Mouse (Mus musculus): Measurements from ENCODE around the gene Avil.

The Avil gene

DNA sequence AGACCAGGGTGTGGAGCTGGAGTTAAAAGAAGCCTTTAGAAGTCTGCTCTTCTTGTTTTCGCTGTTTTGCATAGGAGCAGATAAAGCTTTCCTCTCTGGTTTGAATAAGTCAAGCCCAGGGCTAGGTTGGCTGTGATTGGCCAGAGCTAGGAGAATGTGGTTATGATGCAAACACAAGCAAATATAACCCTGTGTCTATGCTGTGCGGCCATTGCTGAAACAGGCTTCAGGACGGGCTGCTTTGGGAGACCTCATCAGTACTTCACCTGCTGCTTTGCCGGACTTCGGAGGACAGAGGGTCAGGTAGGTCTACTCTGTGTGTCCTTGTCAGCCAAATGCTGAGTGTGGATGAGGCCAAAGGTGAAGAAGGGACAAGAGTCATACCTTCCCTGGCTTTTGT lies at the start of gene Avil:
Gene Avil (plus strand): TSS at position 181 of the 400 bp plus-strand sequence.
- DNase-seq (ENCODE audit: low spot score in 2 of 2) = no peak

DNA sequence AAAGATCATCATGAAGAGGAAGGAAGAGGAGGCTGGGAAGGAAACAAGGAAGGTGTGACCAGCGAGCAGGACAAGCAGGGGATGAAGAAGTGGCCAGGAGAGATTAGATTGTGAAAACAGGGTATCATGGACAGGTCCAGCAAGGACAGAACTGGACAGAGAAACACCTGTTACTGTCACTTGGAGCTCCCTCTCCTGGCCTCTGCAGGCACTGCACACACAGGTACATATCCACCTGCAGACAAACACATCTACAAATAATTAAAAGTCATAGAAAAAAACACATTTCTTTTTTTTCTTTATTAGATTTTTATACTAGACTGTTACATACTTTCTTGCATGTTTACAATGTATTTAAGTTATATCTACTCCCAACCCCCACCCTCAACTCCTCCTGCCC lies 48.1 kb upstream of the Avil start:
- DNase-seq (ENCODE audit: low spot score in 2 of 2) = no peak

DNA sequence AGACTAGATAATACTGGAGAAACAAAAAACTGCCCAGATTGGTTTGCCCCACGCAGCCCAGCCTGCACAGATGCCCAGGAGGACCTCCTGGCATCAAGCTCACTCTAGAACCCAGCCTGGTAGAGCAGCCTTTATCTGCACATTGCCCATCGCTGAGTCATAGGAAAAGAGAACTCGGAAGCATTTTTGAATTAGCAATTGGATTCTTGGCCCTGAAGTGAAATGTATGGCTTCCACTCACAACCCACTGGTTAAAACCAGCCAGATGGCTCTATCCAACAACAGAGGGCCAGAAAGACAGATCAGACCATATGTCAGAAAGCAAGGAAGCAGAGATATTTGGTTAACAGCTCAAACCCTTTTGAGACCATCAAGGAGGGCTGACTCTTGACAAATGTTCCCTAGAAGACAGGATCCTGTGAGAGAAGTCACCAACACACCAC lies 47.5 kb upstream of the Avil start:
- DNase-seq (ENCODE audit: low spot score in 2 of 2) = no peak

DNA sequence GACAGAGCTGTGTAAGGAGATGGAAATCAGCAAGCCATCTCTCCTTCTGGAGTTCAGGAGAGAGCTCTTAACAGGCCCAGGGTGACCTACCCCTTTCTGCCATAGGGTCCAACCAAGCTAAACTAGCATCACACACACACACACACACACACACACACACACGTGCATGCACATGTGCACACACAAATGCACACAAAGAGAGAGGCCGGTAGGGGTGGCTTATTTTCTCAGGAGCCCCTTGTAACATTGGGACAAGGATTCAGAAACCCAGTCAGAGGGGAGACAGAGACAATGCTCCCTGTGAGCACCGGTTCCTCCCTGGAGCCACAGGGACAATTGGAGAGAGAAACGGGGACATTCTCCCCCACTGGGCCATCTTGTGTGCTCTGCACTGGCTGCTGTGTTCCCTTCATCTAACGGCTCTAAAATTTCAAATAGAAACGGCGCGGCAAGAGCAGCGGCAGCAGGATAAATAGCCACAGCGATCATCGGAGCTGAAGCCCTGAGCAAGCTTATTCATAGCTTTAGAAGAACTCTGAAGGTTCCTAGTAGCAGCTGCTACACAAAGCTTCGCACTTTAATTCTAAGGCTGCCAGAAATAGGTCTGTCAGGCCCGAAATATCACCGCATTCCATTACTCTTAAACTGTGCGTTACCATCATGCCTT lies 43.7 kb upstream of the Avil start:
- DNase-seq (ENCODE audit: low spot score in 2 of 2) = no peak

DNA sequence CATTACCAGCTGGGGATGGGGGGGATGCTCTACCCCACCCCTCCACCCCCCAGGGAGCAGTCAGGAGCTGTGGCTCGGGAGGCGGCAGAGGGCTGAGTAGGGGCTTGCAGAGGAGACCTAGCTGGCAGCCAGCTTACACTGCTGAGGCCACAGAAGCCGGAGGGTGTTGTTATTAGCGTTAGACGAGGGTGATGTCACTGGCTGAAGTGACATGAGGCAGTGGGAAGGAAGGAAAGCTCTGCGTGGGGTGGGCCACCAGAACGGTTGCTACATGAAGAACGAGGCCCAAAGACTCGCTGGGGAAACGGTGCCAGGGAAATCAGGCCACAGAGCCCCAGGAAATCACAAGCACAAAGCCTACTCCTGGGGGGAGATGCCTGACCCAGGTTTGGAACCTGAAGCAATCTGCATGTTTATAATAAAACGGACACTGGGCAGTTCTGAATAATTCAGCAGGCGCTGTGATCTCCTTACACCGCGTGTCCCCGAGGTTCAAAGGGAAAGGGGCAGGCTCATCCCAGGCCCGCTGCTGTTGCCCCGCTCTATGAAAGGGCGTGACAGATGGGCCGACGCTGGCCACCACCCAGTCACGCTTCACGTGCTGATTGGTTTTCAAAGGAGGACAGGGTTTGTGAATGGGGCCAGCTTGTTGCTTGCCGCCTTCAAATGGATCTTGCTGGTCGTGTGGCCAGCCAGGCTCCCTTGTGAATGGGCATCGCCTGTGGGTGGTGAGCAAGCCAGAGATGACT lies 43.0 kb upstream of the Avil start:
- peak; percentile 29 to 73 for DNase-seq (ENCODE audit: low spot score in 2 of 2)

DNA sequence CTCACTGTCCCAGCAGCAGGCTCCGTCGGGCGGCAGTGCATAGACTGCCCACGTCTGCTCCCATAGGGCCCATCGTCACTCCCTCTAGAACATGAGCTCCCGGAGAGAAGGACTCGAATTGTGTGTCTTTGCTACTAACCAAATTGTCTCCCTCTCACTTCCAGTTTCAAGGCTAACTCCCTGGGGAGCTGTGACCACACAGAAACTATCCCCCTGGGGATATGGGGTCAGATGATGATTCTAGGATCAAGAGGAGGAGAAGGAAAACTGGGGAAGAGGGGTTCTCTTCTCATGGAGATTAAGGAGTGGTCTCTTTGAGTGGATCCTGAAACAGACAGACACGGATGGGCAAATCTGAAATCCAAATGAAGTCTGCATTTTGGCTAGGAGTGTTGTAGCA lies 40.0 kb upstream of the Avil start:
- DNase-seq (ENCODE audit: low spot score in 2 of 2) = no peak

DNA sequence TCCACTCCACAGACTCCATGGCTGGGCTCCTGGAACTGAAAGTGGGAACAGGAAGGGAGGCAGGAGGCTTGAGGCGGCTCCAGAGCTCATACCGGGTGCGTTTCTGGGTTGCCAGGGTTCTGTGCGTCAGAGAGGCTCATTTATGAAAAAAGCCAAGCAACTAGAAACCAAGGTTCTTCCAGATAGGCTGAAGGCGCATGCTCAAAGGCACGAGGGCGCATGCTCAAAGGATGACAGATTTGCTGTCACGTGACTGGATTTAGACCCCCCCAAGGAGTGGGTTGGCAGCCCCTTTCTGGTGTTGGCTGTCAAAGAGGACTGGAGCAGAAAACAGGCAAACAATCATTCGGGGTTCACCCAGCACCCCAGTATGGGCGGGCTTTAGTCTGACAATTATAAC lies 38.8 kb upstream of the Avil start:
- peak in 1 of 2 experiments; percentile 68 for DNase-seq (ENCODE audit: low spot score in 2 of 2)

DNA sequence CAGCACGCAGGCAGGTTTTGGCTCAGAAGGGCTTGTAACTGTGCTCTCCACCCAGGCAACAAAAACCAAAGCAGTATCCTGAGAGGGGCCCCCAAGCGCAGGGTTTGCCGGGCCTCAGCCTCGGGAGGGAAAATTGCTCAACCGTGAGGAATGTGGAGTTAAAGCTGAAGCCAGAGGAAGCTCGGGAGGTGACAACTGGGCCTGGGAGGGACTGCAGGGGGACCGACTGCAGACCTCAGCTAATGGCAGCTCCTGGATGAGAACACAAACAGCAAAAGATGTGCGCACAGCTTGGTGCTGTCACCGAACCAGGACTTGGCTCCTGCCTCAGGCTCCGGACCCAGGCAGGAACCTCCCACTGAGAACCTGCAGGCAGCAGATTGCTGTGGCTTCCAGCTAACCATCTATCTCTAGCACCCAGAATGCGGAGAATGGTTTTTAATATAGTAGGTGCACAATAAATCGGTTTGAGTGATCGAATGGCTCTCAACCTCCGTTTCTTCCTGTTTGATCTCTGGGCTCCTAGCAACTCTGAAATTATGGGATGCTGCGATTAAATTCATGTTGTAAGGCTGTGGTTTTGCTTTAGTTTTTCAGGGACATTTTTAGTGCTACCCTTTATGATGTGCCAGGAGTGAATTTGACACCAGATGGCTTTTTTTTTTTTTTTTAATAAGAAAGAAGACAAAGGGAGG lies 38.1 kb upstream of the Avil start:
- DNase-seq (ENCODE audit: low spot score in 2 of 2) = peak in 1 of 2 experiments; percentile 42

DNA sequence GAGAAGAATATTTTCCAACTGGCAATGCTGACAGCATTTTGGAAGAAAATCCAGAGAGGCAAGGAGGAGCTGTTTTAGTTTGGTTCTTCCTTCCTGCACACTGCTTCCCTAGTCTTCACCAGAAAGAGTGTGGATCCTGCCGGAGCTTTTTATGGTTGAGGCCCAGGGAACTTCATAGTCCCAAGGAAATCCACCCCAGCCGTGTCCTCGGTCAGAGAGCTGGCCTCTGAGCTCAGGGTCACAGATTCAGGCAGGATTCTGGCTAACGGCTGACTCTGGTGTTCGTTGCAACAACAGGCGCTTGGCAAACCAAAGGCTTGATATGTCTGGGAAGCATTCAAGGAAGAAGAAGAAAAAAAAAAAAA lies 37.6 kb upstream of the Avil start:
- DNase-seq (ENCODE audit: low spot score in 2 of 2) = no peak

DNA sequence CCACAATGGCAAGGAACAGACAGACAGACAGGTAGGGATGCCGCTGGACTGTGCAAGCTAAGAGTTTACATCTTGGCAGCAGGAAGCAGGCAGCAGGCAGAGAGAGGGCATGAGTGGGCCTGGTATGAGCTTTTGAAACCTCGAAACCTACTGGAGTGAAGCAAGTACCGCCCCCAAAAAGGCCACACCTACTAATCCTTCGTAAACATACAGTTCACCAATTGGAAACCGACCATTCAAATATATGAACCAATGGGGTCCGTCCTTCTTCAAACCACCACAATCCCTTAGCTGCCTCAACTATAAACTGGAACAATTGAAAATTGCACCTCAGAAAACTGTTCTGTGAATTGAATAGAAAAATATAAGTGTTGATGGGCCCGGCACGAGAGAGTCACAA lies 36.7 kb upstream of the Avil start:
- DNase-seq (ENCODE audit: low spot score in 2 of 2) = no peak

DNA sequence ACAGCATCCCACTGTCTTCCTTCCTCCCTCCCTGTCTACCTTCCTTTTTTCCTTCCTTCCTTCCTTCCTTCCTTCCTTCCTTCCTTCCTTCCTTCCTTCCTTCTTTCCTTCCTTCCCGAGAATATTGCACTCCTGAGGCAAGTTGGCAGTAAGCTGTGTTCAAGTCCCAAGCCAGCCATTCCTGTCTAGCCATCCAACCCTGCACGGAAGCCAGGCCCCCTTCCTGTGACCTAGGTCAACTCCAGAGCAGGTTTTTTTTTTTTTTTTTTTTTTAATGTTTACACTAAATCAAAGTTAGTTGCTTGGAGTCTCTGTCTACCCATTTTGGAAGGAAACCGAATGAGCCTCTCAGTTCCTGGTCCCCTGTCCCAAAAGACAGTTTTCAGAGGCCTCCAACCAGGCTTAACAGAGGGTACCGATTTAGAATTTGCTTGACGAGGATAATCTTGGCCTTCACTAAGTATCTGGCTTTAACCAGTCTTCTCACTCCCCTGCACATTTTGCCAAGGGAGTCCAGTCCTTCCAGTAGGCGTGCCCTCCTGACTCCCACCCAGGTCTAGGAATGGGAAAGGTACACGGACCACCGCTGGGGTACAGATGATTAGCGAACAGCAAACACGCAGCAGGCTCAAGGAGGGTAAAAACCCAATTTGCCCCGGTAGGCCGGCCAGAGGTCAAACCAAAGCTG lies 29.0 kb upstream of the Avil start:
- DNase-seq (ENCODE audit: low spot score in 2 of 2) = no peak

DNA sequence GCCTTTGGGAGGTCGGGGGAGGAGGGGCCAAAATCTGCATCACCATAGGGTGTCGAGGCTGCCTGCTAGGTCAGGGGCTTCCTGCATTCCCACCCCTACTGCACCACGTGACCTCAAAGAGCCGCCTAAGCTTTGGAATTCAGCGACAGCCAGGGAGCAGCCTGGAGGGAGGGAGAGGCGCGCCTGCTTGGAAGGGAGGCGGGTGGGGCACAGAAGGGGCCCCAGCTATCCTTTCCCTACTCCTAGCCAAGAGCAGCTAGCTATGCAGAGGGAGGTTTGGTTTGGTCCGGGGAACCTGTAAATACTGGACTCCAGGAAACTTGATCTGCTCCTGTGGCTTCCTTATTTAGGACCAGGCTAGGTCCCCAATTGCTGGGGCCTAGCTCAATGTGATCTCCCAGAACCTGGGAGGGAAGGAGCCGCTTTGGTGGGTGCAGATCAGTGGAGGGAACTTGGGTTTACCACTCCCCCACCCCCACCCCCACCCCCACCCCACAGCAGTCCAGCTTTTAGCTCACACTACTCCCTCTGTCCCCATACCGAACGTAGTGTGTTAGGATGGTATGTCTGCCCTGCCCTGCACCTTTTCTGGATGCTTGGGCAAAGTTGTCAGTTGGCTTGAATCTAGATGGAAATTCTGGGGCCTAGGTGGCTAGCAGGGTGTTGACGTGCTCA lies 28.3 kb upstream of the Avil start:
- DNase-seq (ENCODE audit: low spot score in 2 of 2) = no peak

DNA sequence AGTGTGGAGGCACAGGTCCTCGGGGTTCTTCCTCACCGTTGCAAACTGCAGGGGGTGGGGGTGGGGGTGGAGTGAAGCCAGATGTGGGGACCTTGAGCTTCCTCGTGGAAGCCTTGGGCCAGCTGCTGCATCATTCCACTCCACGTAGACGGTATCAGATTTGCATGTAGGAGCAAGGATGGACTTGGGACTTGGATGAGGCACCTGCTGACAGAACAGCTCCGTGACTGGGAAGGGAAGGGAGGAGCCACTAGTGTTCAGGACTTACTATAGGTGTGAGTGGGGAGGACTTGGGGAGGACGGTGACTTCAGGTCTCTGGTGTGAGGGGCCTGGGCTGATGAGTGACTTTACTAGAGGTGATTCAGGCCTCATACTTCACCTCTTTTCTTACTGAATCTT lies 27.5 kb upstream of the Avil start:
- DNase-seq (ENCODE audit: low spot score in 2 of 2) = no peak

DNA sequence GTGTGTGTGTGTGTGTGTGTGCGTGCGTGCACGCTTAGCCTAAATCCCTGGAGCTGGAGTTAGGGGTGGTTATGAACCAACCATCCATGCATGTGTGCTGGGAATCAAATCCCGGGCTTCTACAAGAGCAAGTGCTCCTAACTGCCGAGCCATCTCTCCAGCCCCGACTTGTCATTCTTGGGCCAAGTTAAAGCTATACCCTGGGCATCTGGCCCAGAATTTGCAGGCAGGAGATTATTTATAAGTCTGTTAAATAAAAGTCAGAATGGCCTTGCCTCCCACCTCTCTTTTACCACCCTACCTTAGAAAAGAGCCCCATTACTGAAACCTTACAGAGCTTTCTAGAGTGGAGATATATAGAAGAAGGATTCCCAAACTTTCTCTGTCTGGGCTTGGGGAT lies 24.8 kb upstream of the Avil start:
- DNase-seq (ENCODE audit: low spot score in 2 of 2) = no peak

DNA sequence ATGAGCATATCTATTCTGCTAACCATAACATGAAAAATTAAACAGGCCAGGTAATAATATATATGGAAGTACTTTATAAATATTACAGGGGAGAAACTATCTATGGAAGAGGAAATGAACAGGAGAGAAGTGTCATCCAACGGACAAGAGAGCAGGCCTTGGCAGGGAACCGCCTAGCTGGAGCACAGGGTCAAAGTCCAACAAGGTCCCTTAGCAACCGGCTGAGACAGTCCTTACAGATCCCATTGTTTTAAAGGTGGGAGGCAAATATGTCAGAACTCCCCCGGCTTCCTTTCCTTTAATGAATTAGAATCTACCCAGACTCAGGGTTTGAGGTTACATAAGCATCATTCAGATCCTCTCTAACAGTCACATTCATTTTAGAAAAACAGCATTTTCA lies 23.4 kb upstream of the Avil start:
- no peak for DNase-seq (ENCODE audit: low spot score in 2 of 2)

DNA sequence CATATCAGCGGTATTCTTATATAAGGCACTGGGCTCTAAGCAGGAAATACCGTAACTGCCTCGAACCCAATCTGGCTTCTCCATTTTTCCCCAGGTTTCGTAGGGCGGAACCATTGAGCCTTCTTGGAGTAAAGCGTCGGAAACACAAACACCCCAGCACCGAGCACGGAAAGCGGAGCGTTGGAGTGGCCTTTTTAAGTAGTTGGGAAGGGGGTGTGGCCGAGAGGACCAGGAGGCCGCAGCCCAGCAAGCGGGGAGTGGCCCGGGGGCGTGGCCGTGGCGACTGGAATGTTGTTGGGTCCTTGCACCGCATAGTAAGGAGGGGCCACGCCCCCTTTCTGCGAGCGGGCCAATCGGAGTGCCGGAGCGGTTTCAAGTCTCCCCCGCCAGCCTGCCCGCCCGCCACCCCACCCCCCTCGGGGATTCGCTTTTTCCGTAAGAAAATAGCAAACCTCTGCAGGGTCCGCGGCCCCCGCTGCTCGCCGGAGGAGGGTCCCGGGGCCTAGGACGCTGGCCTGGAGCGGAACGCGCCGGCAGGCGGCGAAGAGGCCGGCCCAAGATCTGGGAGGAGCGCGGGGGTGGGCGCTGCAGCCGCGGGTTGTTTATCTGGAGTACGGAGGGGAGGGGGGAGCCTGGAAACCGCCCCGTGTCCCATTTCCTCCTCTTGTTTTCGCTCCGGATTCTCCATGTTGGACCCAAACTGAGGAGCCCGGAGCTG lies 22.1 kb upstream of the Avil start, which contains the start of gene Ctdsp2:
Gene Ctdsp2 (plus strand): TSS at position 441 of the 718 bp plus-strand sequence.
- DNase-seq (ENCODE audit: low spot score in 2 of 2) = peak; percentile 98 to 99

DNA sequence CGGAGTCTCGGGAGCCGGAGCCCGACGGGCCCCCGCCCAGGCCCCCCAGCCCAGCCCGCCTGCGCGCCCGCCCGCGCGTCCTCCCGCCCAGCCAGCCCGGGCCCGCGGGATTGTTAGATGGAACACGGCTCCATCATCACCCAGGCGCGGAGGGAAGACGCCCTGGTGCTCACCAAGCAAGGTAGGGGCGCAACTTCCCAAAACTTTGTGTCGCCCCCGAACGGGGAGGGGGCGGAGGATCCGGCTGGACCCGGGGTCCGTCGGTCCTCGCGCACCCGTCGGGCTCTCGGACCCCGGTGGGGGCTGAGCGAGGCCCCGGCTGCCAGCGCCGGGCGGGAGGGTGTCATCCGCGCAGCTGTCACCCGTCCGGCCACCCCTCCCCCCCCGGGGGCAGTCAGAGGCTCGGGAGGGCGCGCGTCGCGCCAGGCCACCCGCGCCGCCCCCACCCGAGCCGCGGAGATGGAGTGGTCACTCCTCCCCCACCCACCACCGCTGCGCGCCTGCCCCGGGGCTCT lies 21.3 kb upstream of the Avil start:
- DNase-seq (ENCODE audit: low spot score in 2 of 2) = peak in 1 of 2 experiments; percentile 52

DNA sequence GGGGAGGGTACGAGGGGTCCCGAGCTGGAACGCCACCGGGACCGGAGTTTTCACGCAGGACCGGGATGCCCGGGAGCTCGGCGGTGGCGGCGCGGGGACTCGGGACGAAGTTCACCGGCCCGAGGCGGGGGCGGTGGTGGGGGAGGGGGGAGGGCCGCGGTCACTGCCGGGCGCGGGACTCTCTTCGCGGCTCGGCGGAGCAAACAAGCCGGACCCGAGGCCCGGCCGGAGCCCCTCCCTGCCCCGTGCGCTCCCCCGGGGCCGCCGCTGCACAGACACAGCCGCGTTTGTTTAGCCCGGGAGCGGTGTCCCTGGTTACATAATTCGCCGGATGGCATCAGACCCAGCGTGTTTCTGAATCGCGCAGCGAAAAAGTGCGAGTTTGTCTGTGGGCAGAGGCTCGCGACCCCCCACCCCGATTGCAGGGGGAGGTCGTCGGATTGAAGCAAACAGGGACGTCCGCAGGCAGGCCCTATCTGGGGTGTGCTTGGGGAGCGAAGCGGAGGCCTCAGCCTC lies 20.8 kb upstream of the Avil start:
- DNase-seq (ENCODE audit: low spot score in 2 of 2) = peak in 1 of 2 experiments; percentile 46

DNA sequence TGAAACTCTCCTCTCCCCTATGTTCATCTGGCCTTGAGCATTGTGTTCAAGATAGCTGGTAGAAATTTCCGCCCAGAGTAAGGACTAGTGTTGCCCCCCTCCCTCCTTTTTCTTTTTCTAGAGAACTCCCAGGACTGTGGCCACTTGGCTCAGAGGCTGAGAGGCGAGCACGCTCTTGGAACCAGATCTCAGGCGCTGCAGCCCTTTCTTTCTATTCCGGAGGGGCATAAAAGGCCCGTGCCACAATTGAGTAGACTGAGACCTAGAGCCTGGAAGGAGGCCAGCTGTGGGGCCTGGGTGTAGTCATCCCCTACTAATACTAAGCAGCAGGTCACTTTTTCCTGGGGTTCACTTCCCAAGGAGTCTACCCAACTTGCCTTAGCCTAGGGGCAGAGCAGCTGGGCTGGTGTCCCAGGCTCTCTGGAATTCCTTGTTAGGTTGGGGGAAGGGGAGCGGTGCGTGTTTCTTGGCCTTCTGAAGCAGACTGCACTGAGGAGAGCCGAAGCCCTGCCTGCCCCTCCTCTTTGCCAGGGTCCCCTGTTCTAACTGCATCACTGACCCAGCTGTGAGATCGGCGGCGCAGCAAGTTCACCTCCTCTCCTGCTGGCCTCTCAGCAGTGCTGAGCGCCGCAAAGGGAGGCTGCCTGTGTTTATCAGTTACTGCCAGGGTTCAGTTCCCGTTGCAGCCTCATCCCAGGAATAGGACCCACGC lies 20.1 kb upstream of the Avil start:
- DNase-seq (ENCODE audit: low spot score in 2 of 2) = peak in 1 of 2 experiments; percentile 51

Data from cerebellum, postnatal 4 days (tissue).